ENCODE assay signal across 15 mouse cellular contexts in the genomic region with DNA sequence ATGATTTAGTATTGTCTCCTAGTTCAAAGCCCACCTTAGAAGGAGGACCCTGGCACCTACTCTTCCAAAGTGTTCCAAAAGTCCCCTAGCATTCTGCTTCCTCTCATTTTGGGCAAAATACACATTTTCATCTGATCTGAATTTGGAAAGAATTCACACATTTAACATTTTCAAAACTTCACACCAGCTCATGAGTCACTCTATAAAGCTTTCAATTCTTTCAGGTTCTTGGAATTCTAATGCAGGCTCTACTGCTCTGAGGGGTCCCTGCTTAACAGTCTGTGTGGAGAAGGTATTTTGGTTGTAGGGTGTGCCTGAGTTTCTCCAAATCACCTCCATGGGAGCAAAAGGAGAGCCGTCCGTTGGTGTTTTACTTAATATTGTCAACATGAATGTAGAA.
"Had no signal": no experiment of that assay in that cellular context is flagged by ENCODE, and none has a peak within 500 bp of the region (broad histone marks: within the 10 kb centered on the region; RNA-seq: fewer than 3 reads in every experiment).

No protein-coding gene starts in this region.

- H3K27ac ChIP-seq: neural tube, embryonic 13.5 days; neural tube, embryonic 15.5 days; stomach, embryonic 15.5 days; stomach, postnatal 0 days had no signal

- DNase-seq: right cerebral cortex, adult 18-20 months; right cerebral cortex, postnatal 14 days; right cerebral cortex, postnatal 25 days; right cerebral cortex, postnatal 4 days; spleen, adult 18-20 months; thymus, adult 18-20 months; thymus, adult 2 months; thymus, postnatal 14 days; thymus, postnatal 25 days; thymus, postnatal 36 days; thymus, postnatal 4 days had no signal

- H3K4me3 ChIP-seq: neural tube, embryonic 13.5 days; neural tube, embryonic 15.5 days; stomach, embryonic 15.5 days had no signal

- H3K4me1 ChIP-seq: neural tube, embryonic 13.5 days; neural tube, embryonic 15.5 days; stomach, embryonic 15.5 days had no signal
